15 mouse cellular contexts compared by ENCODE assay signal in the genomic region with DNA sequence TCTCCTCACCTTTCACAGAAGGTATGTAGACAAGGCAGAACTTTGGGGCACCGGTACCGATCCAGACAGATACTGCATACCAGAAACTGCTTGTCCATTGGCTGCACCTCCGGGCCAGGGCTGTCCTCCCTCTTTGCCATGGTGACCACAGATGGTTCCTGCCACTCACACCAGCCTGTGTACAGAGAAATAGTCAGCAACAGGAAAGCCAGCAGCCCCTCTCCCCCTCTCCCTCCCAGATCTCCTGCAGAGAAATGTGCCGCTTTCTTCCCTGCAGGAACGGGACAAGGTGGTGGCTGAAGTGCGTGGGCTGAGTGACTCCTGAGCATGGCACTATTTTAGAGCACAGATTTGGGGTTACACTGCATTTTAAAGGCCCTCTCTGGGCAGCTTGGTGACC. TPM values are rescaled to one million over a fixed set of nuclear protein-coding genes. Genes with fewer than 3 reads are reported as not detected.
DNase-seq lines count a peak whose midpoint lies in the region; ATAC-seq and TF ChIP-seq lines count a peak whose summit lies in the region.
"Had no signal": no experiment of that assay in that cellular context is flagged by ENCODE, and none has a peak within 500 bp of the region (broad histone marks: within the 10 kb centered on the region; RNA-seq: fewer than 3 reads in every experiment).

No protein-coding gene starts in this region.

- ATAC-seq in hindbrain, postnatal 0 days = no peak
- ATAC-seq: forebrain, embryonic 16.5 days had no signal

- WGBS in cerebellum, adult 2 months = 2% methylated on average over 6 of the region's 6 CpGs
- WGBS in hindbrain, postnatal 0 days = 64% methylated on average over 6 of the region's 6 CpGs

- TF ChIP-seq CTCF in cerebellum, adult 2 months (IDR thresholded peaks at IDR 0.05; ENCODE audit: borderline replicate concordance, insufficient read depth, low read depth, low read length) = no peak
- no peak for TF ChIP-seq CTCF in hindbrain, postnatal 0 days (IDR thresholded peaks at IDR 0.05; ENCODE audit: low read depth)

- H3K36me3 ChIP-seq in hindbrain, postnatal 0 days (ENCODE audit: insufficient read depth, low read length) = peaks cover 45% of the 10 kb centered on the region

- H3K27me3 ChIP-seq in cerebellum, adult 2 months (ENCODE audit: control insufficient read depth, insufficient read depth, low read length) = no peaks in the 10 kb centered on the region
- no peaks in the 10 kb centered on the region for H3K27me3 ChIP-seq in hindbrain, postnatal 0 days (ENCODE audit: insufficient read depth, low read length)
- H3K27me3 ChIP-seq: limb, embryonic 15.5 days; neural tube, embryonic 12.5 days had no signal

- peak overlapping the region; percentile 84 for H3K27ac ChIP-seq in cerebellum, adult 2 months (ENCODE audit: insufficient read depth, low read length)
- H3K27ac ChIP-seq in hindbrain, postnatal 0 days = no peak overlapping the region
- H3K27ac ChIP-seq: limb, embryonic 15.5 days; neural tube, embryonic 12.5 days; stomach, postnatal 0 days had no signal

- peak overlapping the region; percentile 52 for H3K4me3 ChIP-seq in cerebellum, adult 2 months (replicated peaks; ENCODE audit: insufficient read depth, low read depth, low read length)
- H3K4me3 ChIP-seq in hindbrain, postnatal 0 days (ENCODE audit: low read length) = no peak overlapping the region
- H3K4me3 ChIP-seq: limb, embryonic 15.5 days; neural tube, embryonic 12.5 days had no signal

- H3K9me3 ChIP-seq in hindbrain, postnatal 0 days (ENCODE audit: low read length) = no peaks in the 10 kb centered on the region
- H3K9me3 ChIP-seq: limb, embryonic 15.5 days; neural tube, embryonic 12.5 days had no signal

- TF ChIP-seq POLR2A in cerebellum, adult 2 months (IDR thresholded peaks at IDR 0.05; ENCODE audit: borderline replicate concordance, insufficient read depth, low read length) = 0 out of 2 replicates have a peak, but pooled peaks have one; percentile 12

- H3K4me2 ChIP-seq in hindbrain, postnatal 0 days (ENCODE audit: low read depth, low read length) = no peak overlapping the region
- H3K4me2 ChIP-seq: limb, embryonic 15.5 days; neural tube, embryonic 12.5 days had no signal

- DNase-seq in kidney, postnatal 10 days = peak; percentile 29
- DNase-seq in kidney, postnatal 25 days = no peak
- peak; percentile 79 to 91 for DNase-seq in cerebellum, adult 2 months
- DNase-seq in cerebellum, postnatal 25 days = peak; percentile 81 to 82
- peak; percentile 46 to 75 for DNase-seq in lung, postnatal 4 days
- DNase-seq in hindbrain, postnatal 0 days (ENCODE audit: low spot score) = no peak
- no peak for DNase-seq in layer of hippocampus, adult 11-12 months (ENCODE audit: low spot score)
- DNase-seq: adrenal gland, postnatal 36 days; right cerebral cortex, postnatal 14 days; thymus, postnatal 14 days had no signal

- peaks cover 55% of the 10 kb centered on the region for H3K4me1 ChIP-seq in cerebellum, adult 2 months (ENCODE audit: control insufficient read depth, insufficient read depth, low read length)
- peaks cover 6% of the 10 kb centered on the region; the same call in 1 of the 2 replicates for H3K4me1 ChIP-seq in hindbrain, postnatal 0 days (ENCODE audit: insufficient read depth, low read length)

- no peak overlapping the region for H3K9ac ChIP-seq in hindbrain, postnatal 0 days (replicated peaks; ENCODE audit: low read length)
- H3K9ac ChIP-seq: neural tube, embryonic 12.5 days had no signal

RNA-seq across cellular contexts. Expression of gene Trim3, which starts 8.0 kb away (rescaled TPM):
- polyA plus RNA-seq in cerebellum, adult 2 months (2012; rRNA removed) = 332 and 385 TPM in 2 replicates
- 169 and 174 TPM in 2 replicates for total RNA-seq in hindbrain, postnatal 0 days (2014; rRNA removed)
- polyA plus RNA-seq in hindbrain, postnatal 0 days (2015; fragmentation: Nextera tagmentation; extraction: Ambion mirVana) = 97.9 and 106 TPM in 2 replicates

RNA-seq across cellular contexts. Expression of gene Timm10b, which starts 14.5 kb away (rescaled TPM):
- 122 and 137 TPM in 2 replicates for polyA plus RNA-seq in cerebellum, adult 2 months (2012; rRNA removed)
- total RNA-seq in hindbrain, postnatal 0 days (2014; rRNA removed) = 49.6 and 63.9 TPM in 2 replicates
- 179 and 181 TPM in 2 replicates for polyA plus RNA-seq in hindbrain, postnatal 0 days (2015; fragmentation: Nextera tagmentation; extraction: Ambion mirVana)

RNA-seq across cellular contexts. Expression of gene Arfip2, which starts 14.8 kb away (rescaled TPM):
- polyA plus RNA-seq in cerebellum, adult 2 months (2012; rRNA removed) = 111 and 121 TPM in 2 replicates
- total RNA-seq in hindbrain, postnatal 0 days (2014; rRNA removed) = 67.5 and 103 TPM in 2 replicates
- 82.5 and 82.8 TPM in 2 replicates for polyA plus RNA-seq in hindbrain, postnatal 0 days (2015; fragmentation: Nextera tagmentation; extraction: Ambion mirVana)

RNA-seq across cellular contexts. Expression of gene Gm45799, which starts 15.0 kb away (rescaled TPM):
- polyA plus RNA-seq in cerebellum, adult 2 months (2012; rRNA removed) = 90.8 and 97.9 TPM in 2 replicates
- total RNA-seq in hindbrain, postnatal 0 days (2014; rRNA removed) = 16.1 and 51.9 TPM in 2 replicates
- 25.1 and 33.3 TPM in 2 replicates for polyA plus RNA-seq in hindbrain, postnatal 0 days (2015; fragmentation: Nextera tagmentation; extraction: Ambion mirVana)
- total RNA-seq: granulocyte monocyte progenitor cell, adult 5-6 weeks had no signal

RNA-seq across cellular contexts. Expression of gene Dnhd1, which starts 25.2 kb away (rescaled TPM):
- 5.1 TPM in 2 replicates for polyA plus RNA-seq in cerebellum, adult 2 months (2012; rRNA removed)
- 2.9 and 5.4 TPM in 2 replicates for total RNA-seq in hindbrain, postnatal 0 days (2014; rRNA removed)
- polyA plus RNA-seq in hindbrain, postnatal 0 days (2015; fragmentation: Nextera tagmentation; extraction: Ambion mirVana) = 0.67 and 1.0 TPM in 2 replicates

Comparison
In these comparisons a context has a peak if more than half of its experiments do, and no peak if none do; other contexts are left out.
1. DNase-seq: peak in kidney, postnatal 10 days (single experiment), cerebellum, adult 2 months (2 of 2), cerebellum, postnatal 25 days (2 of 2) and lung, postnatal 4 days (2 of 2); none in kidney, postnatal 25 days (0 of 2), hindbrain, postnatal 0 days (single experiment) and layer of hippocampus, adult 11-12 months (single experiment).